Mouse (Mus musculus) embryonic facial prominence, embryonic 14.5 days (tissue): ENCODE data around the gene Zfp800. TPM values are rescaled to one million over a fixed set of nuclear protein-coding genes. Genes with fewer than 3 reads are reported as not detected.

Source experiments
- ATAC-seq: fragments of 200-750 bp; cut with Nextera tagmentation; 2 replicates; pipeline ENCODE4 v1.8.0; 2017; ENCODE audit warnings: low read depth, moderate number of reproducible peaks, moderate TSS enrichment
- DNase-seq: peaks from one replicate; pipeline ENCODE4 v3.0.0-alpha.2; 2015; ENCODE audit warnings: low spot score
- H3K27ac ChIP-seq: fragments of 300-500 bp; sonication (generic); replicated peaks from 2 replicates; pipeline ENCODE4 v1.5.1; 2014; ENCODE audit warnings: low read depth, mild to moderate bottlenecking, low read length, moderate library complexity
- H3K27me3 ChIP-seq: fragments of 300-500 bp; sonication (generic); replicated peaks from 2 replicates; pipeline ENCODE4 v1.6.1; 2014; ENCODE audit warnings: low read length; ENCODE audit not compliant: control insufficient read depth, insufficient read depth
- H3K36me3 ChIP-seq: fragments of 300-500 bp; sonication (generic); 2 replicates; pipeline ENCODE4 v1.6.1; 2014; ENCODE audit warnings: low read length, mixed read lengths; ENCODE audit not compliant: control insufficient read depth, insufficient read depth
- H3K4me1 ChIP-seq: fragments of 300-500 bp; sonication (generic); 2 replicates; pipeline ENCODE4 v1.6.1; 2014; ENCODE audit warnings: antibody characterized with exemption, low read length; ENCODE audit not compliant: control insufficient read depth, insufficient read depth
- H3K4me2 ChIP-seq: fragments of 300-500 bp; sonication (generic); 2 replicates; pipeline ENCODE4 v1.6.1; 2014; ENCODE audit warnings: low read depth, mild to moderate bottlenecking, low read length, moderate library complexity, mixed read lengths
- H3K4me3 ChIP-seq: fragments of 300-500 bp; sonication (generic); 2 replicates; pipeline ENCODE4 v1.5.1; 2014; ENCODE audit warnings: low read depth, mild to moderate bottlenecking, low read length
- H3K9ac ChIP-seq: fragments of 300-500 bp; sonication (generic); 2 replicates; pipeline ENCODE4 v1.6.1; 2014; ENCODE audit warnings: low read depth, mild to moderate bottlenecking, low read length, moderate library complexity, mixed read lengths
- H3K9me3 ChIP-seq: fragments of 300-500 bp; sonication (generic); 2 replicates; pipeline ENCODE4 v1.6.1; 2016; ENCODE audit warnings: low read length; ENCODE audit not compliant: control insufficient read depth
- WGBS: fragments of 180-500 bp; shearing (Covaris S2); extraction: QIAGEN DNeasy Blood & Tissue Kit; methylation state at CpG from one replicate; pipeline ENCODE4 v1.1.7; 2014; 5-methylcytosine and 5-hydroxymethylcytosine counted together
- polyA plus RNA-seq: library from polyadenylated mRNA; unstranded; fragments of >200 nt; fragmentation: Nextera tagmentation; extraction: Ambion mirVana; gene quantifications from 2 replicates; pipeline ENCODE4 v1.2.1, GENCODE M21; 2014

Zfp800 gene
- 17.7 and 19.9 TPM in 2 replicates for polyA plus RNA-seq

GRCm38 (mm10) chr6:28397681-28398203, at the start of gene Zfp800:
TSS of gene Zfp800 (minus strand) at chr6:28398005.
- no peak within 1 kb of the TSS for H3K27ac ChIP-seq
- DNase-seq (peak; percentile 46), ATAC-seq (no peak)
- WGBS: 1% methylated on average over 33 of the region's 33 CpGs
- H3K27me3 ChIP-seq: peaks cover 39% of the 10 kb centered on the region
- H3K4me2 ChIP-seq: peak within 1 kb of the TSS; percentile 90
- peak within 1 kb of the TSS; percentile 39 for H3K9ac ChIP-seq
- H3K4me3 ChIP-seq: peak within 1 kb of the TSS; percentile 50
- H3K4me1 ChIP-seq: no peaks in the 10 kb centered on the region
- no peaks in the 10 kb centered on the region for H3K36me3 ChIP-seq
- peaks cover 14% of the 10 kb centered on the region; the same call in 1 of the 2 replicates for H3K9me3 ChIP-seq

GRCm38 (mm10) chr6:28431538-28431855, 33.7 kb upstream of the Zfp800 start:
- WGBS: 77% methylated on average over 6 of the region's 6 CpGs
- Histone ChIP-seq H3K4me3 (no peak overlapping the region), H3K4me1 (no peaks in the 10 kb centered on the region), H3K9me3 (no peaks in the 10 kb centered on the region), H3K27ac (no peak overlapping the region), H3K27me3 (no peaks in the 10 kb centered on the region), H3K36me3 (peaks cover 5% of the 10 kb centered on the region; the same call in 1 of the 2 replicates), H3K9ac (no peak overlapping the region), H3K4me2 (no peak overlapping the region)
- ATAC-seq (no peak), DNase-seq (no peak)

DNA sequence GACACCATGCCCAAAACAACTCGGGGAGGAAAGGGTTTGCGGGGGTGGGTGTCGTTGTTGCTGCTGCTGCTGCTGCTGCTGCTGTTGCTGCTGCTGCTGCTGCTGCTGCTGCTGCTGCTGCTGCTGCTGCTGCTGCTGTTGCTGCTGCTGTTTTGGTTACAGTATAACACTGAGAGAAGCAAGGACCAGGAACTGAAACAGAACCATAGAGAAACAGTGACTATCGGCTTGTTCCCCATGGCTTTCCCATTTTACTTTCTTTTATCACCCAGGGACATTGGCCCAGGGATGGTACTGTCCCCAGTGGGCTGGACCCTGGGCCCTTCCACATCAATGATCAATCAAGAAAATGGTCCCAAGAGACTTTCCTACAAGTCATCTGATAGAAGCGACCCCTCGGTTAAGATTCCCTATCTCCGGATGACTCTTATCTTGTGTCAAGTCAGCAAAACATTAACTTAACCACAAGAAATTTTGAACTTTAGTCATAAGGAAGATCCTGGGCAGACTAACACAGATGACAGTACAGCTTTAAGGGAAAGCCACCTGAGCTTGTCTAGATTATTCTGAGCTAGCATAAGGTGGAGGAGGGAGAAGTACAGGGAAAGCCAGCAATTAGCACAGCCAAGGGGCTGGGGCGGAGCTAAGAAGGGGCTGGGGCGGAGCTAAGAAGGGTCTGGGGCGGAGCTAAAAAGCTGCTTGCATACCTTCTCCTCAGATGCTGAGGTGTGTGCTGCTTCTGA, 33.2 kb upstream of the Zfp800 start:
- no peak for ATAC-seq
- H3K4me2 ChIP-seq: no peak overlapping the region

DNA sequence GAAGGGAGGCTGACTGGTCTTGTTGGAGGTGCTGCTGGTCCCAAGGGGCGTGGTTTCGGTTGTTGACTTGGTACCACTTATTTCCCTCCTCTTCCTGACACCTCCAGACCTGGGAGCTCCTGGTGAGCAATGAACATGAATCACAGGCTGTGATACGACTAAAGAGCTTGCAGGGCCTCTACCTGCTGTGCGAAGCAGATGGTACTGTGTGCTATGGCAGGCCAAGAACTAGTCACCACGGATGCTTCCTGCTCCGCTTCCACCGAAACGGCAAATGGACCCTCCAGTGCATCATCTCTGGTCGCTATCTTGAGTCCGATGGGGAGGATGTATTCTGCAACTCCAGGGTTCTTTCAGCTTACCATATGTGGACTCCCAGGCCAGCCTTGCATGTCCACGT, 32.1 kb upstream of the Zfp800 start:
- Histone ChIP-seq H3K4me1 (0 out of 2 replicates have a peak, but pooled peaks cover 4% of the 10 kb centered on the region), H3K4me3 (no peak overlapping the region), H3K9ac (no peak overlapping the region), H3K27ac (no peak overlapping the region), H3K36me3 (peaks cover 20% of the 10 kb centered on the region), H3K4me2 (no peak overlapping the region), H3K9me3 (no peaks in the 10 kb centered on the region), H3K27me3 (no peaks in the 10 kb centered on the region)
- WGBS: 90% methylated on average over 11 of the region's 11 CpGs
- no peak for DNase-seq
- no peak for ATAC-seq

More for the DNA sequence above, 33.2 kb upstream of the Zfp800 start:
- Histone ChIP-seq H3K4me3 (no peak overlapping the region), H3K27ac (no peak overlapping the region), H3K27me3 (no peaks in the 10 kb centered on the region), H3K36me3 (peaks cover 10% of the 10 kb centered on the region; the same call in 1 of the 2 replicates), H3K9ac (no peak overlapping the region), H3K9me3 (no peaks in the 10 kb centered on the region), H3K4me1 (no peaks in the 10 kb centered on the region)
- DNase-seq: no peak
- WGBS: 79% methylated on average over 10 of the region's 10 CpGs

GRCm38 (mm10) chr6:28428290-28428689, 30.5 kb upstream of the Zfp800 start, which contains the start of gene Gcc1:
TSS of gene Gcc1 (minus strand) at chr6:28428390.
- Histone ChIP-seq H3K27ac (no peak within 1 kb of the TSS), H3K36me3 (peaks cover 21% of the 10 kb centered on the region)
- WGBS: 88% methylated on average over 3 of the region's 3 CpGs

DNA sequence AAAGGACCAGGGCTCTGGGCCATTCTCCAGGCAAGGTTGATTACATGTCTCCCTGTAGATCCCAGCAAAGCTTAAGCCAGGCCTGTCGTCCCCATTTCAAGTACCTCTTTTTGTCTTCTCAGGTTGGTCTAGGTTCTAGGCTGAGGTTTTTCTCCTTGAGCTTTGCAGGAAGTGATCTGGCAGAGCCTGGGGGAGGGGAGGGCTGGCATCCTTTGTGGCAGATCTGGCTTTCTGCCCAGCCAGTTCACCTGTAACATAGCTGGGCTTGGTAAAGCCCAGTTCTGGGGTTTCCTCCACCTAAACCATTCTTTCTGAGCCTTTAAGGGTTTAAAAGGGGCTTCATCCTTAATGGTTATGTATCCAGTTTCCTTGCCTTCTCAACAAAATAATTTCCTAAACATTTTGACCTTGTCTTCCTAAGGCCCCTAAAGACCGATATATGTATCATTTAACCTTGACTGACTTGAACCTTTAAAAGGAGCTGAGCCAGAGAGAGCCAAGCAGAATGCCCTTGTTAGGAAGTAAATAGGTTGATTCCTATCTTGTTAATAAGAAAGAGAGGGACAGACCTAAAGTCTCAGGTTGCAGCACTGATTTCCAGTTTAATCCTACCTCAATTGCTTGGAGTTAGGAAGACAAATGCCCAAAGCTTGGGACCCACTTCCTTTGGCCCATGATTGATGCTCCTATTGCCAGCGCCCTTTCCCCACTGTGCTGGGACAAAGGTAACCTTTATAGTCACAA, 29.5 kb upstream of the Zfp800 start, which contains the start of gene Fscn3:
TSS of gene Fscn3 (plus strand) at position 694 of the 744 bp plus-strand sequence.
- 62% methylated on average over 3 of the region's 3 CpGs for WGBS
- H3K4me1 ChIP-seq: peaks cover 12% of the 10 kb centered on the region
- no peak within 1 kb of the TSS for H3K4me2 ChIP-seq
- DNase-seq: peak; percentile 19
- H3K4me3 ChIP-seq: no peak within 1 kb of the TSS
- H3K27me3 ChIP-seq: no peaks in the 10 kb centered on the region
- H3K36me3 ChIP-seq: peaks cover 21% of the 10 kb centered on the region
- H3K9me3 ChIP-seq: no peaks in the 10 kb centered on the region
- no peak within 1 kb of the TSS for H3K27ac ChIP-seq
- no peak within 1 kb of the TSS for H3K9ac ChIP-seq
- no peak for ATAC-seq

More at GRCm38 (mm10) chr6:28428290-28428689, 30.5 kb upstream of the Zfp800 start, which contains the start of gene Gcc1:
- DNase-seq: no peak
- Histone ChIP-seq H3K27me3 (no peaks in the 10 kb centered on the region), H3K4me3 (no peak within 1 kb of the TSS), H3K4me1 (peaks cover 12% of the 10 kb centered on the region), H3K4me2 (no peak within 1 kb of the TSS), H3K9ac (no peak within 1 kb of the TSS), H3K9me3 (no peaks in the 10 kb centered on the region)
- no peak for ATAC-seq

DNA sequence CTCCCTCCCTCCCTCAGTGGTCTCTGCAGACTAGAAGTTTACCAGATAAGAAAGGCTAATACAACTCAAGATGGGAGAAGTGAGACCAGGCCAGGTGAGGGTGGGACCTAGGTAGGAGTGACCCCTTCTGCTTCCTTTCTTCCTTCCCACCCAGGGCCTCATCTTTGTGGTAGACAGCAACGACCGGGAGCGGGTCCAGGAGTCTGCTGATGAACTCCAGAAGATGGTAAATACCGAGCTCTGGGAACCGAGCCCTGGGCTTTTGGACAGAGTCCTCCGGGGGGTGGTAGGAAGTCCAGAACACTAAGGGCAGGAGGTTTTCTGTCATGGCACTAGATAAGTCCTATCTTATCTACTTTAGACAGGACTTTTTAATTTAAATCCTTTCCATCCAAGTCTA, 27.2 kb upstream of the Zfp800 start:
- ATAC-seq: no peak
- H3K4me2 ChIP-seq: peak overlapping the region; percentile 72; the same call in 1 of the 2 replicates
- H3K9ac ChIP-seq: peak overlapping the region; percentile 98; the same call in 1 of the 2 replicates
- H3K4me1 ChIP-seq: peaks cover 21% of the 10 kb centered on the region
- H3K27ac ChIP-seq: no peak overlapping the region
- no peaks in the 10 kb centered on the region for H3K9me3 ChIP-seq
- peaks cover 21% of the 10 kb centered on the region for H3K36me3 ChIP-seq
- H3K27me3 ChIP-seq: no peaks in the 10 kb centered on the region
- peak overlapping the region; percentile 92 for H3K4me3 ChIP-seq
- DNase-seq: no peak
- WGBS: 92% methylated on average over 6 of the region's 6 CpGs

- ATAC-seq (peak; percentile 30), DNase-seq (peak; percentile 57)
- Histone ChIP-seq H3K4me1 (peaks cover 24% of the 10 kb centered on the region), H3K9ac (peak overlapping the region; percentile 98), H3K36me3 (peaks cover 21% of the 10 kb centered on the region), H3K9me3 (no peaks in the 10 kb centered on the region), H3K4me3 (peak overlapping the region; percentile 92), H3K27me3 (no peaks in the 10 kb centered on the region), H3K4me2 (peak overlapping the region; percentile 72), H3K27ac (peak overlapping the region; percentile 89)
- 28% methylated on average over 11 of the region's 46 CpGs for WGBS
These were observed 26.2 kb upstream of the Zfp800 start for GRCm38 (mm10) chr6:28423767-28424695.
